Mouse (Mus musculus) skeletal muscle tissue, adult 2 months (tissue): ENCODE measurements at regions not wholly inside any gene's neighbourhood (a gene's known extent, or its start where the extent isn't known, plus 50 kb on each side); places are given as distances from the start of the nearest gene placed in this dataset.
A peak's percentile ranks its signal among the peaks of the same experiment; 100 is the strongest.

Experiments used
- DNase-seq: peaks from one replicate; pipeline ENCODE4 v3.0.0-alpha.2; 2012; ENCODE audit warnings: low read depth, low spot score

DNA sequence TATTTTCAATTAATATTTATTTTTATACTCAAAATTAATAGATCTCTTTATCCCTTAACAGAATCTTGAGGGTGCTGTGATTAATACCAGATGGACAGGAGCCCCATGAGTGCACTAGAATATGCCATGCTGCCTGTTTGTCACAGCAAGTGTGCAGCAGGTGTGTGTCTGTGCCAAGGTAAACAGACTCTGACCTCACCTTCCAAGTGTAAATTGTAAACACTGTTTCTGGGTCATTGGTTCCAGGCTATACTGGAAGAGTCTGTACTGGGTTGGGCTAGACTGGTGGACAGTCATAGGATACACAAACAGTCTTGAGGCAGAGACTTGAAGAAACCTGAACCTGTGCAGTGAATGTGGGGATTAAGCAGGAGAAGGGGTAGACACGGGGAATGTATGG is 422.2 kb downstream of the Gm21833 start:
- no peak for DNase-seq

DNA sequence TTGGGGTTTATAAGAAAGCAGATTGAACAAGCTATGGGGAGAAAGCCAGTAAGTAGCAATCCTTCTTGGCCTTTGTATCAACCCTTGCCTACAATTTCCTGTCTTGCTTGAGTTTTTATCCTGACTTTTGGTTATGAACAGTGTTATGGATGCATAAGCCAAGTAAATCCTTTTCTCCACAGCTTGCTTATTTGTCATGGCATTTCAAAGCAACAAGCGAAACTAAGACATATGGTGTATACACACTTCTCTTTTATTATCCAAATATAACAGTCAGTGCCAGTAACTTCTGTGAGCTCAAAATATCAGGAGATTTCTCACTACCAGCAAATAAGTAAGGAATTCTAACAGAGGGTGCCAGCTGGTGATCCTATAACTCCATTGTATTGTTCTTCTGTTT is 426.0 kb downstream of the Gm21833 start:
- DNase-seq = no peak

DNA sequence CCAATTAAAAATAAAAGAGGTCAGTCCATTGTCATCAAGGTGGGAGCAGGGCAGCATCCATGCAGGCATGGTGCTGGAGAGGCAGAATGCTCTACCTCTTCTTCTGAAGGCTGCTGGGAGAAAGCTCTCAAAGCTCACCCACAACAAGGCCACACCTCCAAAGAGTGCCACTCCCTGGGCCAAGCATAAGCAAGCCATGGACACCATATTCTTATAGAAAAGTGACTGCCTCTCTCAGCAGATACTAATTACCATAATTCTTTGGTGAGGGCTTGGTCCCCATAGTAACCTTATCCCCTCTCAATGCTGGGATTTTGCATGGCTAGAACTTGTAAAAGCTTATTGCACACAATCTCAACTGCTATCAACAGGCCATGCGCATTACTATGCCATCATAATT is 443.7 kb downstream of the Gm21833 start:
- no peak for DNase-seq

DNA sequence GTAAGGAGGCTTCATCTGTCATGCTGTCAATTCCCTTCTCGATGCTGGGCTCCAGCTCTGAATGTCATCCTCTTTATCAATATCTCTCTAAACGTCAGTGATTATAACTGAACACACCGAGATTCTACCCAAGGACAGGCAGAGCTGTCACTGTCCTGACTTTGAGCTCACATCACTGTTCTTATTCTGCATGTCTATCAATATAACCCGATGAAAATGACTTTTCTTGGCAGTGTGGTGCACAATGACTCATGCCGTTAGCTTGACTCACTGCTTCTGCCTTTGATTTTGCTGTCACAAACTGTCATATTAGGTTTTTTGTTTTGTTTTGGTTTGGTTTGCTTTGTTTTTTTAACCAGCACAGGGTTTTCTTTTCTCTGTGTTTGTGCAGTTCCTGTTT is 488.1 kb downstream of the Gm21833 start:
- no peak for DNase-seq

DNA sequence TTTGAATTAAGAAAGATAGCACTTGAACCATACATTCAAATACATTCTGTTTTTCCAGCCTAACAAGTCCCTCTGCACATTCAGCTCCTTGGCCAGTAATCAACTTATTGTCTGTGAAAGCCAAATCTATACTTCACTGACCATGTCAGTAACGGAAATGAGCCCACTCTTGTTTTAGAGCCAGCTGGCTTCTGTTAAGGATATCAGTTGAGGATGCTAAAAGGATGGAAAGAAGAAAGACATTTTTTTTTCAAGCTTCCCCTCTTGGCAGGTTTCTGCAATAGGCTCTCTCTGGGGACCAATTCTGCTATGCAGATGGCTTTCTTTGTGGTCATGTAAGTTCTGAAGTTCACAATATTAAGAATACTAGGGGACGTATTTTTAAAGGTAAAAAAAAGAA is 498.6 kb downstream of the Gm21833 start:
- DNase-seq = no peak

DNA sequence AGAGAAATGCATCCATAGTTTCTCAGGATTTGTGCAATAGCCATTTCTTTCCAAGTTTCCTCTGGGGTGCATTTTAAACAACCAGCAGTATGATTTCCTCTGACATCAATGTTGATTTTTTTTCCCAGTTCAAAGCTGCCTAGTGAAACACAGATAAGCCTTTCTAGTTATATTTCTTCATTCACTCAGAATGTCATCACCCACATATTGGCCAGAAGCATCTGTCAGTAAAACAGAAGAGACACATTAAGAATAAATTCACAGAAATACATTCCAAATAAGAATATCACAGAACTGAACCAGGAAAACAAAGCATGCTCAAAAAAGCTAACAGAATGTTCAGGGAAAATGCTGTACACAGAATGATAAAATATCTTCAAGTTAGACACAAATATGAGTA is 522.9 kb downstream of the Gm21833 start:
- DNase-seq = no peak

DNA sequence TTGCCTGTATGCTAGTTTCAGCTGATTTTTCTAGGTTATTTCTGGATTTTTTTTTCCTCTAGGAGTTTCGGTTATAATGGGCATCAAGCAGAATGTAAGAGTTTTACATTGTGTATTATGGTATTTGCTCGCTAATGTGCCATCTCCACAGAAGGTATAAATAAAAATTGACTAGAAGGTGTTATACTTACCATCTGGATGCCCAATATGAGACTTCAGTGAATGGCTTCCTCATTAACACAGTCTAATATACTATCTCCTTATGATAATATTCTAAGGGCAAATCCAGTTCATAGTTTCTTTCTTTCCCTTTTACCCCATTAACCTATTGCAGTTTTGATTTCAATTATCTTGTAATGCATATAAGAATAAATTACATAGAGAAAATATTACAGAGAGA is 566.4 kb downstream of the Gm21833 start:
- DNase-seq = no peak

DNA sequence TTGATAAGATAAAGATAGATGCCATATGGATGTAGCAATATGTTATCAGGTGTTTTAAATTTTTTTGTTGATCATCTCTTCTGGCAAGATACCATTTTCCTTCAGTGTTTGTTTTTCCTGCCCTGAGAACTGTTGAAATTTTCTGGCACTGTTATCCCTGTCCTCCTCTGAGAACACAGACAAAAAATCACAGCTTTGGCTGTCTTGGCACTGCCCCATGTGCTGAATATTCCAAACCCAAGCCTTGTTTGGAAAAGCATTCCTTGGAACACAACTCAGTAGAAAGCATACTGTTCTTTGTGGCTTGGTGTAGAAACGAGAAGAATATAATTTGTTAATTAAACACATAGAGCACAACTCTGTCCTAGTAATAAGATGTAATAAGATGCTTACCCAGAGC is 592.5 kb downstream of the Gm21833 start:
- DNase-seq = peak; percentile 24

DNA sequence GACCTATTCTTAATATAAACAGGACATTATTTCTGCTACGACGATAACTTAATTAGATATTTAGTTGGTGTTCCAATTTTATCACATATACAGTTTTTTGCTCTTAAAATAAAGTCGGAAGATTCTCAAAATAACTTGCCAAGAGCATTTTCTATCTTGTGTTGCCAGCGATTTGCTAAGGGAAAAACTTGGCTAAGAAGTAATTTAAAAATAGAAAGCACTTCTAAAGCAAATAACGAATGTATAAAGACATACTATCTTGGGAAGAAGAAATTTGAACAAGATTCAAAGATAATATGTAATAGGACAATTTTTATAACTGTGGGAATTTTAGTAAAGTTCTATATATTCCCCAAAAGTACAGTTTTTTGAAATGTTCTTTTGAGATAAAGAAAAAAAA is 594.9 kb downstream of the Gm21833 start:
- DNase-seq = no peak
